Mouse (Mus musculus) CH12.LX (cell line): ENCODE measurements around the gene S100a13.

Experiments
- BHLHE40 ChIP-seq: IDR thresholded peaks from 2 replicates; pipeline ENCODE4 v1.6.1; 2011; ENCODE audit warnings: mild to moderate bottlenecking, low read depth, low read length, improper control_type of control experiment
- CTCF ChIP-seq, 2 experiments: IDR thresholded peaks in 1 of 2; conservative IDR thresholded peaks in 1 of 2; 2 replicates each; pipeline ENCODE4 v1.5.1; 2011 to 2012; ENCODE audit warnings: low read depth in 2 of 2, low read length in 2 of 2, improper control_type of control experiment in 1 of 2, inconsistent platforms in 1 of 2, mild to moderate bottlenecking in 1 of 2, moderate library complexity in 1 of 2
- E2F4 ChIP-seq: IDR thresholded peaks from 2 replicates; pipeline ENCODE4 v1.6.1; 2011; ENCODE audit warnings: low read depth, low read length, improper control_type of control experiment; ENCODE audit not compliant: insufficient replicate concordance
- ELF1 ChIP-seq: IDR thresholded peaks from 2 replicates; pipeline ENCODE4 v1.6.1; 2014; ENCODE audit warnings: low read depth, mild to moderate bottlenecking, inconsistent platforms, low read length, improper control_type of control experiment
- EP300 ChIP-seq: IDR thresholded peaks from 2 replicates; pipeline ENCODE4 v1.6.1; 2011; ENCODE audit warnings: low read length, improper control_type of control experiment
- HCFC1 ChIP-seq: IDR thresholded peaks from 2 replicates; pipeline ENCODE4 v1.6.1; 2012; ENCODE audit warnings: low read depth, mild to moderate bottlenecking, inconsistent platforms, low read length, improper control_type of control experiment
- JUND ChIP-seq: conservative IDR thresholded peaks from 2 replicates; pipeline ENCODE4 v1.6.1; 2011; ENCODE audit warnings: low read depth, low read length, improper control_type of control experiment
- NRF1 ChIP-seq: IDR thresholded peaks from 2 replicates; pipeline ENCODE4 v1.6.1; 2014; ENCODE audit warnings: low read depth, mild to moderate bottlenecking, inconsistent platforms, low read length, improper control_type of control experiment, moderate library complexity
- RAD21 ChIP-seq: IDR thresholded peaks from 2 replicates; pipeline ENCODE4 v1.6.1; 2011; ENCODE audit warnings: low read depth, mild to moderate bottlenecking, low read length, improper control_type of control experiment, moderate library complexity
- TBP ChIP-seq: conservative IDR thresholded peaks from 2 replicates; pipeline ENCODE4 v1.6.1; 2011; ENCODE audit warnings: low read depth, low read length, improper control_type of control experiment
- USF1 ChIP-seq: IDR thresholded peaks from 2 replicates; pipeline ENCODE4 v1.6.1; 2014; ENCODE audit warnings: low read depth, mild to moderate bottlenecking, inconsistent platforms, low read length, improper control_type of control experiment
- ZNF384 ChIP-seq: IDR thresholded peaks from 2 replicates; pipeline ENCODE4 v1.6.1; 2012; ENCODE audit warnings: low read depth, low read length, improper control_type of control experiment, inconsistent platforms

DNA sequence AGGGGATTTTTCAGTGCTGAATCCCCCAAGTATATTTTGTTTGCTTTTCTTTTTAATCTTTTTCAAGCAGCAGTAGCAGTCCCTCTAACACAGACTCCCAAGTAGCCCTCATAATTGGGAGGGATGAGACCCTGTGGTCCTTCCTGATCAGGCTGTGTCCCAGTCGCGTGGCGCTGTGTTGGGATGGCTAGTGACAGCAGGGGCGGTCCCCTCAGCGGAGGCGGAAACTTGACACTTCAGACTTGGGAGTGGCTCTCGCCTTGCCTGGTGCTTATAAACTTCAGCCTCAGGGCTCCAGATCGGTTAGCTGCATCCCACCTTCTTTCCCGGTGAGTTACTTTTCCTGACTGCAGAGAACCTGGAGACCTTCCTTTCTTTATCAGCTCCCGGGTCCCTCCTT, 456 bp downstream of the S100a13 start:
- peak; percentile 78; the same call in 1 of the 2 replicates for TF ChIP-seq TBP
- TF ChIP-seq EP300, result 0 out of 2 replicates have a peak, but pooled peaks have one; percentile 17
- no peak for TF ChIP-seq USF1
- TF ChIP-seq CTCF (conservative IDR thresholded peaks at IDR 0.05 in 1 of 2, IDR thresholded peaks at IDR 0.05 in 1 of 2; ENCODE audit: low read depth in 2 of 2, low read length in 2 of 2), result no peak
- no peak for TF ChIP-seq JUND
- TF ChIP-seq NRF1, result no peak
- TF ChIP-seq HCFC1, result peak; percentile 26; the same call in 1 of the 2 replicates
- no peak for TF ChIP-seq E2F4
- peak; percentile 60; the same call in 1 of the 2 replicates for TF ChIP-seq ELF1
- peak; percentile 41; the same call in 1 of the 2 replicates for TF ChIP-seq BHLHE40
- no peak for TF ChIP-seq RAD21
- no peak for TF ChIP-seq ZNF384
